Mouse (Mus musculus): ENCODE results near the gene Neurog3.

The Neurog3 gene

GRCm38 (mm10) chr10:62137150-62137549, 4.3 kb downstream of the Neurog3 start:
- DNase-seq (ENCODE audit: low read depth): no peak

DNA sequence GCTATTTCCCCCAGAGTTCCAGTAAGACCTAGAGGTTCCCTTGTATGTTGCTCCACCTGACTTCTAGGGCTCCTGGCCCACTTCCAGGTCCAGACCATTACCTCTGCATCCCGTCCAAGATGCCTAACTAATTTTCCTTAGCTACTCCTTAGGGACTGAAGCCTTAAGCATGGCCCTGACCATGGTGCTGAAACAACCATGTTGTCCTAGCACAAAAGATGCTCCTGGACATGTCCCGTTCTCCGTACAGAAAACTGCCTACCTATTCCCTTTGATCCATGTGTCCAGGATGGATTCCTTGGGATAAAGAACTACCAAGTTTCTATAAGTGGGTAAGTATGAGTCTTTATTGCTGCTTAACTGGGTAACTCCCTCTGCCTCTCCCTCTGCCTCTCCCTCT, 5.2 kb downstream of the Neurog3 start:
- DNase-seq (ENCODE audit: low read depth): peak; percentile 71

- no peak for DNase-seq (ENCODE audit: low read depth)
These were observed 10.9 kb downstream of the Neurog3 start, which contains the start of gene Fam241b for GRCm38 (mm10) chr10:62143820-62144219. Gene Fam241b, minus strand, starts transcription at chr10:62143920.

DNA sequence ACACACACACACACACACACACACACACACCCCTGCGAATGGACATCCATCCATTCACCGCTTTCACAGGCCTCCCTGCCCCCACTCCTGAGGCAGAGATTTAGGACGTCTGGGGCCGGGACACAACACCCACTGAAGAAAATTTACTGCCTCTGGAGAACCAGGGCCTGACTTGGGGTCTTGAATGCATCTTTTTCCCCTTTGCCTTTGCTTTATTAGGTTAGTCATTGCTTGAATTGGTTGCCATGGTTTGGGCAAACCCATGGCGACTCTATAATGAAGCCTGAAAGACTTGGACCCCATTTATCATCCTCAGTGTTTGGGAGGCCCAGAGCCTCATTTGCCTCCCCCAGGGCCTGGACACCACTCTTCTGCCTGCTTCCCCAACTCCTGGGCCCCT, 13.1 kb downstream of the Neurog3 start:
- no peak for DNase-seq (ENCODE audit: low read depth)

GRCm38 (mm10) chr10:62147466-62148248, 14.8 kb downstream of the Neurog3 start:
- DNase-seq (ENCODE audit: low read depth): no peak

- no peak for DNase-seq (ENCODE audit: low read depth)
These were observed 17.0 kb downstream of the Neurog3 start for GRCm38 (mm10) chr10:62149929-62150328.

DNA sequence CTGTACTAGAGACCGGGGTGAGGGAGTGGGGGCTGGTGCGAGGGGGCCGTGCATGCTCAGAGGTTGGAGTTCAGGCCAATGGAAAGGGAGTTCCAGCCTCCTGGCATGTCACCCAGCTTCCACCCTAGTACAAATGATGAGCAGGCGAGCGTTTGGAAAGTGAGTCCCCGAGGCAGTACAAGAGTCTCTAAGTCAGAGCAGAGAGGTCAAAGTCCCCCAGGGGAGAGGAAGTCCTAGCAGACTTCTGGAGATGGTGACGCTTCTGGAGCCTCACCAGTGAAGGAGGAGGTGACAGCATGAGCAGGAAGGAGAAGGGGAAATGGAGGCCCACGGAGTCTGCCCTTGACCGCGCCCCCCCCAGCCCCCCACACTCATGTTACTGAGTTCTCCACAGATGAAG, 29.5 kb downstream of the Neurog3 start:
- DNase-seq (ENCODE audit: low read depth): no peak

DNA sequence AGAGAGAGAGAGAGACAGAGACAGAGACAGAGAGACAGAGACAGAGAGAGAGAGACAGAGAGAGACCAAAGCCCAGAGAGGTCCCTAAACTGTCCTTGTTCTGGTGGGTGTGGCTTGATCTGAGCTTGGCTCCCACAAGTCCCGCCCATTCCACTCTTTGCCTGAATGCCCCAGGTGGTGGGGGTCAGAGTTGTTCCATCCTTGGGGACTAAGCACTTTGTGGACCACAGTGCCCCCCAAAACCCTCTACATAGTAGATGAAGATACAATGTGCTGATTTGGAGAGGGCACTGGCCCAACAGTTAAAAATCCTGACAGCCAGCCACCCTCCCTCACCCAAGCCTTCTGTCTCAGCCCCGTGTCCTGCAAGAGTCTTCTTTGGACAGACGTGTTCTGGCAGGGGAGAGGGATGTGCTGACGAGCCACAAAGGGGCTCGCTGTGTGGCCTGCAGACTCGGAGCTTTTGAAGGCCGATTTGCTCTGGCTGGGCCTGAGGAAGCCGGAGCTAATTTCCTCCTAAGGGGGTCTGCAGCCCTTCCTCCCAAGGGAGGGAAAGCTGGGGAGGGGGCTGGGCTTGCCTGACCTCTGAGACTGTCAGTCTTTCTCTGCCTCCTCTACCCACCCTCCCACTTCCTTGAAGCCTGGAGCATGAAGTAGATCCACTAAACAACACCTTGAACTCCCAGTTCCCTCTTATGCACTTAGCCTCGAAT, 40.1 kb downstream of the Neurog3 start:
- no peak for DNase-seq (ENCODE audit: low read depth)

DNA sequence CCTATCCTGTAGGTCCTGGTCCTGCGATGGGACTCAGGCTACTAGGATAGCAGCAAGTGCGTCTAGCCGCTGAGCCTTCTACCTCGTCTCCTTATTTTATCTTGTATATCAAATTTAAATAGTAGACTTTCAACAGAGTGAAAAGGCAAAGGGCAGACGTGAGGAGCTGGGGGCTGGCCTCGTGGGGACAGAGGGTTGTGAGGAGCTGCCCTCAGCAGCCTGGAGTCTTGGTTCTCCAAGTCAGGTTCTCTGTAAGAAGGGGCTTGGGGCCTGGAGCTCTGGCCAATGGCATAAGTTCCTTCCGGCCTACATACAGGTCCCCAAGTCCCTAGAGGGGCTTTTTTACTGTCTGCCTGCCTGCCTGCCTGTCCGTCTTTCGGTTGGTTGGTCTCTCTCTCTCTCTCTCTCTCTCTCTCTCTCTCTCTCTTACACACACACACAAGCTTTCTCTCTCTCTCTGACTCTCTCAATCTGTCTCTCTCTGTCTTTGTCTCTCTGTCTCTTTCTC, 41.1 kb downstream of the Neurog3 start:
- no peak for DNase-seq (ENCODE audit: low read depth)

DNA sequence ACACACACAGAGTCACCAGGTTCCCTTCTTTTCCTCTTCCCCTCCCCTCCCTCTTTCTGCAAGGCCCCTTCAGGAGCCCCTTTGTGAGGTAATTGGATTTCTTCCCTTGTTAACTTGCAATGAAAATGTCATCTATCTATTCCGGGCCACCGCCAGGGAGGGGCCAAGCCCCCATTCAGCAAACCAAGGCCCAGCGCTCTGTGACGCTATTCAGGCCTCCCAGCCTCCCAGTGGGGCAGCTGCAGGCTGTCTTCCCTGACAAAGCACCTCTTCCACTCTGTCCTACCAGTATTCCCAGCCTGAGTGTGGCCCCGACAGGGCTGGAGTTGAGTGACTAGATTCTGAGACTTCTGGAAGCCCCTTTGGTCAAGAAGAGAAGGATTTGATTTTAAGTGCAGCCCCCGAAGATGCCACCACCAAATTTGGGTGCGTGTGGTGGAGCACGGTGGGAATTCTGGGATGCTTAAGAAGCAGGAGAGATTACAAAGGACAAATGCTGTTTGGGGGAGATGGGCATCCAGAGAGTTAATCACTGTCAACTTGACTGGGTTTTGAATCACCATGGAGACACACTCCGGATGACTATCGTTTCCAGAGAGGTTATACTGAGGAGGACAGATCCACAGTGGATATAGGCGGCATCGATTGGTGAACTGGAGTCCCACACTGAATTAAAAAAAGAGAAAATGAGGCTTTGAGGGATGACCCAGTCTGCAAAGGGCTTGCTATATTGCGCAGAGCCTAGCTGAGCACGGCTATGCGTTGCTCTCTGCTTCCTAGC, 41.8 kb downstream of the Neurog3 start:
- no peak for DNase-seq (ENCODE audit: low read depth)

DNA sequence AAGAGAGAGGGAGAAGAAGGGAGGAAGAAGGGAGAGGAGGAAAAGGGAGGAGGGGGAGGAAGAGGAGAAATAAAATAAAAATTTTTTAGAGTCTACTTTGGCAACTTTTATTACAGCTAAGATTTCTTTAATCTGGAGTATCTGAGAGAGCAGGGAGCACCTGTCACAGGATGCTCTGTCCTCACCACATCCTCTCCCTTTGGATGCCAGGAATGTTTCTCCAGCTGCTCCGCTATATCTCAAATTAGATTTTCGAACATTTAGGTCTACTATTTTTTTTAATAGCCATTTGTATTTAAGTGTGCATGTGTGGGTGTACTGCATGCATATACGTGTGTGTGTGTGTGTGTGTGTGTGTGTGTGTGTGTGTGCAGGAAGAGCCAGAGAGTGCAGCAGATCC, 47.1 kb downstream of the Neurog3 start:
- DNase-seq (ENCODE audit: low read depth): no peak

DNA sequence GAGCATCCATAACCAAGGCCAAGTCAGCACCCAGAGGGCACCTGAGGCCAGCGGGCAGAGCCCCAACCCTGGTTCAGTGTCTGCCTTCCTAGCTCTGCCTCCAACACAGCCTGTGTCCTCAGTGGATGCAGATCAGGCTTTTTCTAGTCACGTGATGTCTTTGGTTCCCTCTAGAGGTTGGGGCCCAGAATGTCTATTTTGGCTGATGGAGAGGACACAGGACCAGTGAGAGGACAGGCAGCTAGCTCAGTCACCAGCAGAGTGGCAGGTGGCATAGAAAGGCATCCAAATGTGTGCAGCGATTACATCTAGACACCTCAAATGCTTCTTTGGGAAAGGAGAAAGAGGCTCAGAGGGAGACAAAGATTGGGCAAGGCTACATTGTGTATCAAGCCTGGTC, 48.8 kb downstream of the Neurog3 start:
- DNase-seq (ENCODE audit: low read depth): no peak

- no peak for DNase-seq (ENCODE audit: low read depth)
These were observed 49.7 kb downstream of the Neurog3 start for GRCm38 (mm10) chr10:62182471-62183014.

DNA sequence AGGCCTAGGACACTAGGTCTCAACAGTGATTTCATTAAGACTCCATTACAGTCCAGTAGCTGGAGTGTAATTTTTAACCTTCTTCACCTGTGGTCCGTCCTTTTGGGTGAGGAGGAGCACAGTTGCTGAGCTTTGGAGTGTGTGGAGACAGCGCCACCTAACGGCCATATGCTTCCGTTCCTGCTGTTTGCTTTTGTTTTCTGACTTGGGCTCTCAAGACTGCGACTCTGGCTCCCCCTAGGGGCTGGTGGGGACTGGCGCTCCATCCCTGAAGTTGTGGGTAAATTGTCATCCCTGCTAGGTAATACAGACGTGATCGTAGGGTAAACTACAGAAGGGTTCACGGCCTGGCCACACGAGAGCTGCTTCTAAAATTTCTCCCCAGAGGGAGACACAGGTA, 50.2 kb downstream of the Neurog3 start:
- peak; percentile 97 for DNase-seq (ENCODE audit: low read depth)

Data from NIH3T3 (cell line).